Mouse (Mus musculus) midbrain, postnatal 0 days (tissue): ENCODE measurements around the gene Cfap97d1. TPM values are rescaled to one million over a fixed set of nuclear protein-coding genes. Genes with fewer than 3 reads are reported as not detected.

Experiments
- ATAC-seq: fragments of 200-750 bp; cut with Nextera tagmentation; 2 replicates; pipeline ENCODE4 v1.8.0; 2017; ENCODE audit warnings: moderate number of reproducible peaks, mild to moderate bottlenecking, moderate TSS enrichment, moderate library complexity; ENCODE audit not compliant: low FRiP score
- DNase-seq: peaks from one replicate; pipeline ENCODE4 v3.0.0-alpha.2; 2015; ENCODE audit warnings: low spot score
- H3K27ac ChIP-seq: fragments of 300-500 bp; sonication (generic); 2 replicates; pipeline ENCODE4 v1.5.1; 2014; ENCODE audit warnings: low read depth, mild to moderate bottlenecking, low read length, mixed read lengths
- H3K27me3 ChIP-seq: fragments of 300-500 bp; sonication (generic); 2 replicates; pipeline ENCODE4 v1.6.1; 2014; ENCODE audit warnings: low read length, control low read depth, mixed read lengths; ENCODE audit not compliant: insufficient read depth
- H3K36me3 ChIP-seq: fragments of 300-500 bp; sonication (generic); 2 replicates; pipeline ENCODE4 v1.6.1; 2014; ENCODE audit warnings: low read length, control low read depth, mixed read lengths; ENCODE audit not compliant: insufficient read depth
- H3K4me1 ChIP-seq: fragments of 300-500 bp; sonication (generic); 2 replicates; pipeline ENCODE4 v1.6.1; 2014; ENCODE audit warnings: mild to moderate bottlenecking, control low read depth, antibody characterized with exemption, low read length, mixed read lengths; ENCODE audit not compliant: insufficient read depth
- H3K4me2 ChIP-seq: fragments of 300-500 bp; sonication (generic); 2 replicates; pipeline ENCODE4 v1.6.1; 2014; ENCODE audit warnings: low read depth, mild to moderate bottlenecking, low read length, mixed read lengths; ENCODE audit not compliant: poor library complexity, severe bottlenecking
- H3K4me3 ChIP-seq: fragments of 300-500 bp; sonication (generic); 2 replicates; pipeline ENCODE4 v1.5.1; 2014; ENCODE audit warnings: low read depth, mild to moderate bottlenecking, low read length, moderate library complexity
- H3K9ac ChIP-seq: fragments of 300-500 bp; sonication (generic); replicated peaks from 2 replicates; pipeline ENCODE4 v1.6.1; 2014; ENCODE audit warnings: mild to moderate bottlenecking, low read length, moderate library complexity, mixed read lengths; ENCODE audit not compliant: poor library complexity, severe bottlenecking
- H3K9me3 ChIP-seq: fragments of 300-500 bp; sonication (generic); 2 replicates; pipeline ENCODE4 v1.6.1; 2016; ENCODE audit warnings: low read length, control low read depth
- CTCF ChIP-seq: IDR thresholded peaks from 2 replicates; pipeline ENCODE4 v1.5.1; 2016; ENCODE audit warnings: antibody characterized with exemption, mild to moderate bottlenecking
- WGBS: fragments of 180-500 bp; shearing (Covaris S2); extraction: QIAGEN DNeasy Blood & Tissue Kit; methylation state at CpG from one replicate; pipeline ENCODE4 v1.1.7; 2014; 5-methylcytosine and 5-hydroxymethylcytosine counted together
- polyA plus RNA-seq: library from polyadenylated mRNA; unstranded; fragments of >200 nt; fragmentation: Nextera tagmentation; extraction: Ambion mirVana; gene quantifications from 2 replicates; pipeline ENCODE4 v1.2.1, GENCODE M21; 2015
- total RNA-seq: library from RNA; depleted of rRNA; stranded (reverse); fragments of >200 nt; gene quantifications from 2 replicates; pipeline ENCODE4 v1.2.3, GENCODE M21; 2014

The Cfap97d1 gene
- total and polyA plus RNA-seq, 2 experiments from 2014 or later, result not detected

DNA sequence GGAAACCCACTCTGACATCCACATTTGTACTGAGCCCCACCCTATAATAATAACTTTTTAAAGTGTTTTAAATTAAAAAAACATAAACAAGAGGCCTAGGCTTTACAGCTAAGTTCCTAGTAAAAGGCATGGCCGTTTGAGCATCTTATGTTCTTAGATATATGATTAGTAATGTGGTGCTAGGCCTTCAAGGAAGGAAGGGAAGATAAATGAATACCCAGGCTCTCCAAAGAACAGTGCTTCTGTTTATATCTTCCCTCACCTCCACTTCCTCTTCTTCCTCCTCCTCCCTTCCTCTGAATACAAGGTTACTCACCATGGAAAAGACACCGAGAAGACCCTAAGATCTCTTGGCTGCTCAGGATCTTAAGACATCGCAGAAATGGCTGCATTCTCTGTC, 7.7 kb downstream of the Cfap97d1 start:
- H3K27me3 ChIP-seq, result no peaks in the 10 kb centered on the region
- ATAC-seq (no peak), DNase-seq (no peak)
- H3K4me2 ChIP-seq, result no peak overlapping the region
- 84% methylated on average over 3 of the region's 3 CpGs for WGBS
- no peaks in the 10 kb centered on the region for H3K4me1 ChIP-seq
- H3K9me3 ChIP-seq, result no peaks in the 10 kb centered on the region
- H3K9ac ChIP-seq, result no peak overlapping the region
- TF ChIP-seq CTCF, result no peak
- no peaks in the 10 kb centered on the region for H3K36me3 ChIP-seq
- H3K27ac ChIP-seq, result no peak overlapping the region
- no peak overlapping the region for H3K4me3 ChIP-seq

GRCm38 (mm10) chr11:101992411-101992810, 8.3 kb downstream of the Cfap97d1 start:
- H3K4me1 ChIP-seq, result no peaks in the 10 kb centered on the region
- 87% methylated on average over 7 of the region's 7 CpGs for WGBS

DNA sequence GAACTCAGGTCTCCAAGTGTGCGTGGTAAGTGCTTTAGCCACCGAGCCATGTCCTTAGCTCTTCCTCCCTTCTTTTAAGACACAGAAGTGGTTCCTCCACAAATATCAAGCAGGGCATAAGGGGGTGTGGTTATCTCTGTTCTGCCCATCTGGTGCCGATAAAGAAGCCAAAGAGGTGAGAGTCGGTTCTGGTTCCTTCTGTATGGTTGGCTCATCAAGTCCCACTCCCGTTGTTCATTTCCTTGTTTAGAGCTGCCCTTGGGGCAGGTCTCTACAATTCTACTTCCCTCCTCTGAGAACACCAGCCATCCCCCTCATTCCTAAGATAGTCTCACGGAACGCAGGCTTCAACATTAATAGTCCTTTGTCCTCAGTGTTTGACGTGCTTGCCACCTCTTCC, 10.0 kb downstream of the Cfap97d1 start:
- 84% methylated on average over 8 of the region's 8 CpGs for WGBS
- Histone ChIP-seq H3K9me3 (no peaks in the 10 kb centered on the region), H3K27me3 (no peaks in the 10 kb centered on the region), H3K36me3 (no peaks in the 10 kb centered on the region), H3K4me3 (no peak overlapping the region), H3K4me1 (no peaks in the 10 kb centered on the region), H3K9ac (no peak overlapping the region), H3K27ac (no peak overlapping the region), H3K4me2 (no peak overlapping the region)
- ATAC-seq, result no peak
- no peak for TF ChIP-seq CTCF
- DNase-seq, result no peak

More at GRCm38 (mm10) chr11:101992411-101992810, 8.3 kb downstream of the Cfap97d1 start:
- DNase-seq (no peak), ATAC-seq (no peak)
- Histone ChIP-seq H3K27me3 (no peaks in the 10 kb centered on the region), H3K9me3 (no peaks in the 10 kb centered on the region), H3K27ac (no peak overlapping the region), H3K4me2 (no peak overlapping the region), H3K4me3 (no peak overlapping the region), H3K36me3 (no peaks in the 10 kb centered on the region), H3K9ac (no peak overlapping the region)
- TF ChIP-seq CTCF, result no peak

- no peak for DNase-seq
- Histone ChIP-seq H3K9ac (no peak overlapping the region), H3K4me2 (no peak overlapping the region), H3K36me3 (peaks cover 6% of the 10 kb centered on the region), H3K4me3 (no peak overlapping the region), H3K27me3 (no peaks in the 10 kb centered on the region), H3K9me3 (no peaks in the 10 kb centered on the region), H3K27ac (no peak overlapping the region), H3K4me1 (no peaks in the 10 kb centered on the region)
- no peak for ATAC-seq
- TF ChIP-seq CTCF, result no peak
- 94% methylated on average over 7 of the region's 7 CpGs for WGBS
Measured at GRCm38 (mm10) chr11:101995938-101996337, 11.9 kb downstream of the Cfap97d1 start.

GRCm38 (mm10) chr11:101998258-101998657, 14.2 kb downstream of the Cfap97d1 start:
- no peaks in the 10 kb centered on the region for H3K4me1 ChIP-seq
- H3K9ac ChIP-seq, result no peak overlapping the region
- ATAC-seq (no peak), DNase-seq (no peak)
- peaks cover 15% of the 10 kb centered on the region for H3K36me3 ChIP-seq
- H3K27ac ChIP-seq, result no peak overlapping the region
- WGBS, result 60% methylated on average over 5 of the region's 5 CpGs
- no peaks in the 10 kb centered on the region for H3K27me3 ChIP-seq
- H3K4me3 ChIP-seq, result no peak overlapping the region
- no peaks in the 10 kb centered on the region for H3K9me3 ChIP-seq
- TF ChIP-seq CTCF, result no peak
- H3K4me2 ChIP-seq, result no peak overlapping the region

DNA sequence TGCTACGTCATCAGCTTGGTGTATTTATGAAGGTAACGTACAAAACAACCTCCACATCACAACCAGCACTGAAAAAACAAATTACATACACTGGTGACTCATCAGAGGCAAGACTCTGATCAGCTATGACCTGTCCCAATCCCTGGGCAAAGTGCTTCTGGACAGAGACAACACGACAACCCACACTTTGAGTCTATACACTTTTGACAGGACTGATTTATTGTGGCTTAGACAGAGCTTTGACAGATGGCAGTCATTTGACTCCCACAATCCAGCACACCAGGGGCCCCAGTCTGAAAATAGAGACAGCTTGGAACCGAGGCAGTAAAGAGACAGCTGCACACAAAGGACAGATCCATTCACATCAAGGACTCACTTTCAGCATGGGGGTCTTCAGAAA, 15.4 kb downstream of the Cfap97d1 start:
- WGBS, result 57% methylated on average over 4 of the region's 4 CpGs
- Histone ChIP-seq H3K9ac (no peak overlapping the region), H3K27me3 (no peaks in the 10 kb centered on the region), H3K9me3 (no peaks in the 10 kb centered on the region), H3K4me2 (no peak overlapping the region), H3K36me3 (peaks cover 15% of the 10 kb centered on the region), H3K4me1 (no peaks in the 10 kb centered on the region), H3K27ac (no peak overlapping the region), H3K4me3 (no peak overlapping the region)
- no peak for DNase-seq
- no peak for TF ChIP-seq CTCF
- no peak for ATAC-seq
